Mouse (Mus musculus) embryo, embryonic 11.5 days (tissue): ENCODE results near the gene Gm17359.

Experiments
- DNase-seq: peaks from one replicate; pipeline ENCODE4 v3.0.0-alpha.2; 2012; ENCODE audit warnings: low read depth, low spot score

Gene Gm17359

GRCm38 (mm10) chr3:79475980-79476379 lies 139.5 kb downstream of the Gm17359 start:
- DNase-seq, result no peak

DNA sequence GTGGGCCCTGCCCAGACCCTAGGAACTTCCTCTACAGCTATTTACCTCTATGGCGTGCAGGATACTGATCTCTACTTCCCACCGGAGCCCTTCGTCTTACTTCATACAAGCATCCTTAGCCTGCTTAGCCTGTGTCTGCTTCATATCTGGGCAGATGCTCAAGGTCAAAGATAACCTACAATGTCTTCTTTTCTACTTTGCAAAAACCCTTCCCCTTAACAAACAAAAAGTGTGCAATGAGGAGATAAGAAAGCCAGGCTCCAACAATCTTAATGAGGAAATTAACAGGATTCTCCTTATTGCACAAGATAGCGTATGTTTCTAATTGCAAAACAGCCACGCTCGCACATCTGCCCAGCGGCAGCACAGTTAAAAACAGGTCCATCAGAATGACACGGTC lies 141.9 kb downstream of the Gm17359 start:
- no peak for DNase-seq

DNA sequence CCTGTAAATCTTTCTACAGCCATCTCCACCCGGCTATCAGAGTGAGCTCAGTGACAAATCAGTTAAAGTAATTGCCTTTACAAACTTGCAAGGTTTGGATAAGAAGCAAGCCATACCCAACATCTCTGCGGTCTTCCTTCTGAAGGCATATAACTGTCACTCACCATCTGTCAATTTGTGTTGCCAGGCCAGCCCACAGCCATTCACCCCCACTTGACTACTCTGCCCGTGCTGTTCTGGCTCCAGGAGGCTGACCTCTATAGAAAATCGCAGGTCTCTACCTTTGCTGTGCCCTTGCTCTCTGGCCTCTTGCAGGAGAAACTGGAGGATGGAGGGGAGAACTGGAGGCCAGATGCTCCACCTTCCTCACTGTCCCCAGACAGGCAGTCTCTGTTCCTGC lies 142.4 kb downstream of the Gm17359 start:
- no peak for DNase-seq

GRCm38 (mm10) chr3:79484286-79485063 lies 148.0 kb downstream of the Gm17359 start:
- DNase-seq, result no peak

GRCm38 (mm10) chr3:79488025-79488424 lies 151.6 kb downstream of the Gm17359 start:
- DNase-seq, result no peak

- no peak for DNase-seq
These were observed 153.6 kb downstream of the Gm17359 start for GRCm38 (mm10) chr3:79490102-79490501.

DNA sequence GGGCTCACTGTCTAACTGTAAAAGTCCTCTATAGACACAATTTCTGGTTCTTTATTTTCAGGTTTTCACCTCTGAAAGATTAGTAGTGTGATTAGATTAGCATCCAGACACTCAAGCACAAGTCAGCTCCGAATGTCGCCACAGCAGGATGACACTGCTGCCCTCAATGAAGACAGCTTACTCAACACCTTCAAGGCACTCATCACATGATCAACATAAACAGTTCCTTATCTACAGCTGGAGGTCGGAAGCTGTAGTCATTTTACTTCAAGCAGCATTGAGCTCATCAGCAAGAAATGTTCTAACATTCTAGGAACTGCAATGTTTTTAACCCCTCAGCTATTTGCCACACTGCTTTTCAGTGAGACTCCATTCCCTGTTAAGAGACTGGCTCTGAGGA lies 155.2 kb downstream of the Gm17359 start:
- DNase-seq, result no peak

DNA sequence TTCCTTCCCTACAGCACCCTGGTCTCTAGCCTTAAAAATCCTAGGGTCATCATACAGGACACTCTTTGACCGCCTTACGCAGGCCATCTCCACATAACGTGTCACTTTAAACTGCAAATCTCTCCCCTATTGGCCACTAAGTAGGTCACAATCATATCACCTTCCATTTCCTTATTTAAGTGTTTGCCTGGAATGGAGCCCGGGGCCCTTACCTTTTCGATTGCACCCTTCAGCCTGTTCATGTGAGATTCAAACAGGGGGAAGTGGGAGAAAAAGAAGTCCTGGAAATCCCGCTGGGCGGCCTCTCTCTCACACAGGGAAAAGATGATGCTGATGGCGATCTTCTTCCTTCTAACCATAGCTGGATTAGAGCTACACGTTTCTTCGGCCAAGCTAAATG lies 156.6 kb downstream of the Gm17359 start:
- no peak for DNase-seq

- DNase-seq, result no peak
These were observed 157.6 kb downstream of the Gm17359 start for GRCm38 (mm10) chr3:79494028-79494427.

- DNase-seq, result no peak
These were observed 158.7 kb downstream of the Gm17359 start for GRCm38 (mm10) chr3:79495151-79495550.

DNA sequence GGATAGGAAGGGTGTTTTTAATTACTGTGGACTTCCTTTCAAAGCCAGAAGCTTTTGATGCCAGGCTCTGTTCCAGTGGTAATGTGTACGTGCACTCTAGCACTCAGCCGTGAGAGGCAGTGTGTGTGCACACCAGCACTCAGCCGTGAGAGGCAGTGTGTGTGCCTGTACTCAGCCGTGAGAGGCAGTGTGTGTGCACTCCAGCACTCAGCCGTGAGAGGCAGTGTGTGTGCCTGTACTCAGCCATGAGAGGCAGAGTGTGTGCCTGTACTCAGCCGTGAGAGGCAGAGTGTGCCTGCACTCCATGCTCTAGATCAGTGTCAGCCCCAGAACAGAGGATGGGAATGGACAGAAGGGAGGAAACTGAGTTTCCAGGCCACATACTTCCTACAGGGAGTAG lies 160.2 kb downstream of the Gm17359 start:
- no peak for DNase-seq

GRCm38 (mm10) chr3:79500279-79500678 lies 163.8 kb downstream of the Gm17359 start:
- no peak for DNase-seq

GRCm38 (mm10) chr3:79501166-79501728 lies 164.8 kb downstream of the Gm17359 start:
- DNase-seq, result no peak
